Mouse (Mus musculus) forebrain, postnatal 0 days (tissue): ENCODE measurements around the gene Cdr2. TPM values are rescaled to one million over a fixed set of nuclear protein-coding genes. Genes with fewer than 3 reads are reported as not detected.
"Not testable (repeated sequence)": the region's sequence is repeated elsewhere in the genome, so short reads cannot be mapped to it uniquely, and the experiment has no call there.

Experiments used
- ATAC-seq: fragments of 200-750 bp; cut with Nextera tagmentation; 2 replicates; pipeline ENCODE4 v1.8.0; 2017; ENCODE audit warnings: mild to moderate bottlenecking, moderate library complexity
- DNase-seq: peaks from one replicate; pipeline ENCODE4 v3.0.0-alpha.2; 2015
- H3K27ac ChIP-seq: fragments of 300-500 bp; sonication (generic); 2 replicates; pipeline ENCODE4 v1.5.1; 2014; ENCODE audit warnings: low read depth, mild to moderate bottlenecking, antibody characterized with exemption, low read length, moderate library complexity, mixed read lengths
- H3K27me3 ChIP-seq: fragments of 300-500 bp; sonication (generic); 2 replicates; pipeline ENCODE4 v1.6.1; 2014; ENCODE audit warnings: mild to moderate bottlenecking, low read length, mixed read lengths; ENCODE audit not compliant: insufficient read depth
- H3K36me3 ChIP-seq: fragments of 300-500 bp; sonication (generic); 2 replicates; pipeline ENCODE4 v1.6.1; 2014; ENCODE audit warnings: mild to moderate bottlenecking, moderate library complexity; ENCODE audit not compliant: insufficient read depth
- H3K4me1 ChIP-seq: fragments of 300-500 bp; sonication (generic); 2 replicates; pipeline ENCODE4 v1.6.1; 2014; ENCODE audit warnings: antibody characterized with exemption; ENCODE audit not compliant: insufficient read depth
- H3K4me2 ChIP-seq: fragments of 300-500 bp; sonication (generic); 2 replicates; pipeline ENCODE4 v1.6.1; 2014; ENCODE audit warnings: low read depth, mild to moderate bottlenecking, moderate library complexity
- H3K4me3 ChIP-seq: fragments of 300-500 bp; sonication (generic); 2 replicates; pipeline ENCODE4 v1.5.1; 2014; ENCODE audit warnings: low read depth, low read length, mixed read lengths
- H3K9ac ChIP-seq: fragments of 300-500 bp; sonication (generic); 2 replicates; pipeline ENCODE4 v1.6.1; 2014; ENCODE audit warnings: mild to moderate bottlenecking
- H3K9me3 ChIP-seq: fragments of 300-500 bp; sonication (generic); 2 replicates; pipeline ENCODE4 v1.6.1; 2016; ENCODE audit warnings: low read length
- CTCF ChIP-seq: sonication (generic); IDR thresholded peaks from 2 replicates; pipeline ENCODE4 v1.5.1; 2016; ENCODE audit warnings: antibody characterized with exemption, control low read depth, low read depth
- WGBS: fragments of 180-500 bp; shearing (Covaris S2); extraction: QIAGEN DNeasy Blood & Tissue Kit; methylation state at CpG from one replicate; pipeline ENCODE4 v1.1.7; 2014; 5-methylcytosine and 5-hydroxymethylcytosine counted together
- polyA plus RNA-seq: library from polyadenylated mRNA; unstranded; fragments of >200 nt; fragmentation: Nextera tagmentation; extraction: Ambion mirVana; gene quantifications from 2 replicates; pipeline ENCODE4 v1.2.1, GENCODE M21; 2015
- total RNA-seq: library from RNA; depleted of rRNA; stranded (reverse); fragments of >200 nt; gene quantifications from 2 replicates; pipeline ENCODE4 v1.2.3, GENCODE M21; 2014

Cdr2 gene
- total and polyA plus RNA-seq, 2 experiments from 2014 or later, result 5.8 to 20.2 TPM

GRCm38 (mm10) chr7:120970112-120970511 lies 12.0 kb downstream of the Cdr2 start:
- Histone ChIP-seq H3K4me1 (no peaks in the 10 kb centered on the region), H3K9ac (no peak overlapping the region), H3K4me3 (no peak overlapping the region), H3K36me3 (peaks cover 5% of the 10 kb centered on the region; the same call in 1 of the 2 replicates), H3K27me3 (no peaks in the 10 kb centered on the region), H3K27ac (no peak overlapping the region), H3K4me2 (no peak overlapping the region), H3K9me3 (no peaks in the 10 kb centered on the region)
- ATAC-seq (no peak), DNase-seq (no peak)
- WGBS, result 83% methylated on average over 5 of the region's 5 CpGs
- no peak for TF ChIP-seq CTCF

- H3K9ac ChIP-seq, result no peak overlapping the region
- no peaks in the 10 kb centered on the region for H3K27me3 ChIP-seq
- no peak overlapping the region for H3K4me2 ChIP-seq
- no peaks in the 10 kb centered on the region for H3K9me3 ChIP-seq
- DNase-seq (no peak), ATAC-seq (no peak)
- no peak overlapping the region for H3K4me3 ChIP-seq
- no peak for TF ChIP-seq CTCF
- H3K27ac ChIP-seq, result no peak overlapping the region
- peaks cover 5% of the 10 kb centered on the region; the same call in 1 of the 2 replicates for H3K36me3 ChIP-seq
- WGBS, result 91% methylated on average over 7 of the region's 7 CpGs
- H3K4me1 ChIP-seq, result no peaks in the 10 kb centered on the region
Measured at GRCm38 (mm10) chr7:120969221-120969620, 12.9 kb downstream of the Cdr2 start.

DNA sequence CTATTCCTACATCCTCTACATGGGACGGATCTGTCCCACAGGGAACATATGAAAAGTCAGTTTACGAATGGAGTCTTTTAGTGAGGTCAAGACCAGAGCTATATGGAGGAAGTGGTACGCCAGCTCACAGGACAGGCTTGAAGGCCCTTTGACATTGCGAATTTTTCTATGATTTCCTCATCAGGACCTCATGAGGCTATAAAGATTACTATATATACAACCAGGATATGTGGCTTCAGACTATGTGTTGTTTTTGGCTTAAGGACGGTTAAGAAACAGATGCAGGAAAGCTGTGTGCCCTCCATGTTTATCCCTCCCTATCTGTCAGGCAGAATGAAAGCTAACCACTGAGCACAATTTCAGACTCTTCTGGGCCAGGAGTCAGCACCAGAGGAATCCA lies 19.0 kb downstream of the Cdr2 start:
- Histone ChIP-seq H3K4me1 (no peaks in the 10 kb centered on the region), H3K9me3 (no peaks in the 10 kb centered on the region), H3K9ac (no peak overlapping the region), H3K36me3 (peaks cover 23% of the 10 kb centered on the region), H3K27me3 (no peaks in the 10 kb centered on the region), H3K4me2 (no peak overlapping the region), H3K27ac (no peak overlapping the region), H3K4me3 (no peak overlapping the region)
- no peak for TF ChIP-seq CTCF
- 92% methylated on average over 5 of the region's 5 CpGs for WGBS
- DNase-seq, result no peak
- ATAC-seq, result no peak

GRCm38 (mm10) chr7:120961893-120962292 lies 20.2 kb downstream of the Cdr2 start:
- WGBS, result 74% methylated on average over 3 of the region's 3 CpGs
- Histone ChIP-seq H3K36me3 (peaks cover 20% of the 10 kb centered on the region), H3K4me2 (no peak overlapping the region), H3K9me3 (no peaks in the 10 kb centered on the region), H3K4me1 (no peaks in the 10 kb centered on the region), H3K27ac (no peak overlapping the region), H3K27me3 (no peaks in the 10 kb centered on the region), H3K4me3 (no peak overlapping the region), H3K9ac (no peak overlapping the region)
- no peak for TF ChIP-seq CTCF
- DNase-seq, result no peak
- no peak for ATAC-seq

DNA sequence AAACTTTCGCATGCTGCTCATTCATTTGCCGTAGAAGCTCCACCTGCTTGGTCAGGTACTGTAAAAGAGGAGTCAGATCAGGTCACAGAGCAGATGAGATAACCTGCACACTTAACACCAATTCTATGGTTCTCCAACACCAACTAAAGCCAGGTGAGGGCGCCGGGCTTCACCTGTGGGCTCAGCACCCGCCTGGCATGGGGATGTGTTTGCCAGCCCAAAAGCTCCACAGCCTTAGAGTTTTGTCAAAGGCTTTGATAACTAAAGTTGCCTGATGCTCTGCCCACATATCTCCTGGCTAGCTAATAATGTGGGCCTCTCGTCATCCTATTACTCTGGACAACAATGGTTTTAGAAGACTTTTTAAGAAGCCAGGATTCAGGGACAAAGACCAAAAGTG lies 21.5 kb downstream of the Cdr2 start:
- ATAC-seq, result no peak
- no peak overlapping the region for H3K4me2 ChIP-seq
- DNase-seq, result no peak
- H3K4me3 ChIP-seq, result no peak overlapping the region
- 83% methylated on average over 6 of the region's 6 CpGs for WGBS
- H3K9ac ChIP-seq, result no peak overlapping the region
- H3K27ac ChIP-seq, result no peak overlapping the region
- H3K4me1 ChIP-seq, result no peaks in the 10 kb centered on the region
- H3K27me3 ChIP-seq, result no peaks in the 10 kb centered on the region
- peaks cover 20% of the 10 kb centered on the region for H3K36me3 ChIP-seq
- peak; percentile 23; the same call in 1 of the 2 replicates for TF ChIP-seq CTCF
- no peaks in the 10 kb centered on the region for H3K9me3 ChIP-seq

GRCm38 (mm10) chr7:120960116-120960515 lies 22.0 kb downstream of the Cdr2 start:
- ATAC-seq (no peak), DNase-seq (no peak)
- H3K36me3 ChIP-seq, result peaks cover 20% of the 10 kb centered on the region
- no peaks in the 10 kb centered on the region for H3K27me3 ChIP-seq
- no peak overlapping the region for H3K27ac ChIP-seq
- H3K9ac ChIP-seq, result no peak overlapping the region
- WGBS, result 52% methylated on average over 2 of the region's 2 CpGs
- no peak overlapping the region for H3K4me2 ChIP-seq
- H3K9me3 ChIP-seq, result no peaks in the 10 kb centered on the region
- no peak for TF ChIP-seq CTCF
- no peaks in the 10 kb centered on the region for H3K4me1 ChIP-seq
- H3K4me3 ChIP-seq, result no peak overlapping the region

DNA sequence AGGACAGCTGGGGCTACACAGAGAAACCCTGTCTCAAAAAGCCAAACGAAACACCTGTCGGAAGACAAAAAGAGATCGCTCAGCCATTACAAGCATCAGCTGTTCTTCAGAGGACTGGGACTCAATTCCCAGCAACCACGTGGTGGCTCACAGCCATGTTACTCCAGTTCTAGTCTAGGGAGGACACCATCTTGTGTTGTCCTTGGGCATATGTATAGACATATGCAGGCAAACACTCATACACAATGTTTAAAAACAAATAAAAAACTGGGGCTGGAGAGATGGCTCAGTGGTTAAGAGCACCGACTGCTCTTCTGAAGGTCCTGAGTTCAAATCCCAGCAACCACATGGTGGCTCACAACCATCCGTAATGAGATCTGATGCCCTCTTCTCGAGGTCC lies 28.5 kb downstream of the Cdr2 start:
- WGBS, result 75% methylated on average over 7 of the region's 7 CpGs
- not testable (repeated sequence) for H3K9ac ChIP-seq, H3K27ac ChIP-seq, H3K4me3 ChIP-seq, H3K4me2 ChIP-seq, H3K27me3 ChIP-seq, H3K9me3 ChIP-seq, H3K4me1 ChIP-seq, H3K36me3 ChIP-seq
- DNase-seq (peak; percentile 74), ATAC-seq (peak; percentile 74)
